Mouse (Mus musculus) embryonic fibroblast, embryonic 13.5 days (primary cell): ENCODE results near the gene Dchs2.

Experiments
- CTCF ChIP-seq: IDR thresholded peaks from 2 replicates; pipeline ENCODE4 v1.5.1; 2011; ENCODE audit warnings: mild to moderate bottlenecking, control low read depth, low read length, moderate library complexity, borderline replicate concordance; ENCODE audit not compliant: insufficient read depth
- POLR2A ChIP-seq: IDR thresholded peaks from 2 replicates; pipeline ENCODE4 v1.6.1; 2011; ENCODE audit warnings: low read depth, mild to moderate bottlenecking, control low read depth, low read length, moderate library complexity

GRCm38 (mm10) chr3:83127726-83128448, at the start of gene Dchs2:
- TF ChIP-seq CTCF (no peak), POLR2A (no peak)
